Mouse (Mus musculus): Measurements from ENCODE around the gene Map7d3. TPM values are rescaled to one million over a fixed set of nuclear protein-coding genes. Genes with fewer than 3 reads are reported as not detected.

Gene Map7d3
- polyA plus RNA-seq, 1 experiment from 2014 or later = 2.3 TPM

GRCm38 (mm10) chrX:56769838-56770237 is 52.3 kb downstream of the Map7d3 start:
- Histone ChIP-seq H3K4me2 (replicated peaks) (no peak overlapping the region), H3K27me3 (no peaks in the 10 kb centered on the region), H3K36me3 (no peaks in the 10 kb centered on the region), H3K9ac (replicated peaks) (no peak overlapping the region), H3K4me1 (no peaks in the 10 kb centered on the region), H3K27ac (replicated peaks) (no peak overlapping the region), H3K4me3 (no peak overlapping the region), H3K9me3 (no peaks in the 10 kb centered on the region)
- ATAC-seq (ENCODE audit: low FRiP score, low read depth) = no peak

DNA sequence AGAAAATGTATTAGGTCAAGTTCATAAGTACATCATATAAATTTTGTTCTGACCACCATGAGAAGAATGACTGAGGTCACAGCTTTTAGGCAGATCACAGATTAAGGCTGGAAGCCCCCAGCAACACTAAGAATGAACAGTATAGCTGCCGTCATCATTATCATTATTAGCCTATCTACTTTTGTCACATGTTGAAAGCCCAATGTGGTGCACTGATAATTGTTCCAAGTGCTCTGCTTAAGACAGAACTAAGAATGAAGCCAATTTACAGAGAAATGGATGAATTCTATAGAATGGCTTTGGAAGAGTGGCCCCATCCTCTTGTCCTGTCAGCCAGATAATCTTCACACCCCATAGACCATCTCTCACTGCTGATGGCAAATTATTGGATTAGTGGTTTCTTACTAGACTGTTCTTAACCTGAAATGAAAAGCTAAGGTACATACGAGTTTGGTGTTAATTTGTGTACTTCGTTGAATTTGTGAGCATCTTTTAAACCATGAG is 61.8 kb downstream of the Map7d3 start:
- Histone ChIP-seq H3K9me3 (no peaks in the 10 kb centered on the region), H3K9ac (replicated peaks) (no peak overlapping the region), H3K27me3 (no peaks in the 10 kb centered on the region), H3K27ac (replicated peaks) (no peak overlapping the region), H3K4me2 (replicated peaks) (no peak overlapping the region), H3K4me3 (no peak overlapping the region), H3K36me3 (no peaks in the 10 kb centered on the region), H3K4me1 (no peaks in the 10 kb centered on the region)
- ATAC-seq (ENCODE audit: low FRiP score, low read depth) = no peak
- 87% methylated on average over 3 of the region's 3 CpGs for WGBS

DNA sequence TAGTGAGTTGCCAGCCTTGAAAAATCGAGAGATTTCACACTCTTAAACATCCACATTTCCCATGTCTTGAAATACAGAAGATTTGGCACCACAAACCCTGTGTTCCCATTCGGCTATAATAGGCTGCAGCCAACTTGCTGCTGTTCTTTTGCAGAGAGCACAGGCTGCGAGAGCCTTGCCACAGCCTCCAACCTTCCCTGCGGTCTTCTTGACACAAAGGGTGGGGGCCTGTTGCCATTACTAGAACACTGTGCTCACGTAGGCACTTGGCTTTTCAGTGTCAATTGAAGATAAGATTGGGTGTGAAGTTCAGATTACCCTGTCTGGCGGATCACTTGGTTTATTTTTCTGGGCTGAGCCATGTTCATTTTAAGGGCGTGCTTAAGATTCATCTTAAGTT is 65.8 kb downstream of the Map7d3 start:
- Histone ChIP-seq H3K27ac (replicated peaks) (no peak overlapping the region), H3K4me2 (replicated peaks) (no peak overlapping the region), H3K4me1 (no peaks in the 10 kb centered on the region), H3K9ac (replicated peaks) (no peak overlapping the region), H3K9me3 (no peaks in the 10 kb centered on the region), H3K36me3 (no peaks in the 10 kb centered on the region), H3K4me3 (no peak overlapping the region), H3K27me3 (no peaks in the 10 kb centered on the region)
- WGBS = 86% methylated on average over 7 of the region's 7 CpGs
- ATAC-seq (ENCODE audit: low FRiP score, low read depth) = no peak

DNA sequence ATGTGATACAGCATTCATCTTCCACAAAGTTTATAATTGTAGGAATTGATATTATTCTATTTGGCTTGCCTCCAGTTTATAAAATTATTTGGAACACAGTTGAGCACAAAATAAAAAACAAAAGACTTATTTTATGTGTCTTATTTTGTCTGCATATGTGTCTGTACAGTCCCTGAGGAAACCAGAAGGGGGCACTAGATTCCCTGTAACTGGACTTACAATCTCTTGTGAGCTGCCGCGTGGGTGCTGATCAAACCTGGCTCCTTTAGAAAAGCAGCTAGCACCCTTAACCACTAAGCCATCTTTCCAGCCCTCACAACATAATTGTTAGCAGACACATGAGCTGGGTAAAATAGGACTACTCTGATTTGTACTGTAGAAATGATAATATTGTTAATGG is 66.5 kb downstream of the Map7d3 start:
- H3K9ac ChIP-seq (replicated peaks) = no peak overlapping the region
- WGBS = 51% methylated on average over 2 of the region's 2 CpGs
- H3K9me3 ChIP-seq = no peaks in the 10 kb centered on the region
- no peak for ATAC-seq (ENCODE audit: low FRiP score, low read depth)
- H3K4me1 ChIP-seq = no peaks in the 10 kb centered on the region
- no peak overlapping the region for H3K27ac ChIP-seq (replicated peaks)
- H3K36me3 ChIP-seq = no peaks in the 10 kb centered on the region
- no peak overlapping the region for H3K4me3 ChIP-seq
- H3K4me2 ChIP-seq (replicated peaks) = no peak overlapping the region
- no peaks in the 10 kb centered on the region for H3K27me3 ChIP-seq

DNA sequence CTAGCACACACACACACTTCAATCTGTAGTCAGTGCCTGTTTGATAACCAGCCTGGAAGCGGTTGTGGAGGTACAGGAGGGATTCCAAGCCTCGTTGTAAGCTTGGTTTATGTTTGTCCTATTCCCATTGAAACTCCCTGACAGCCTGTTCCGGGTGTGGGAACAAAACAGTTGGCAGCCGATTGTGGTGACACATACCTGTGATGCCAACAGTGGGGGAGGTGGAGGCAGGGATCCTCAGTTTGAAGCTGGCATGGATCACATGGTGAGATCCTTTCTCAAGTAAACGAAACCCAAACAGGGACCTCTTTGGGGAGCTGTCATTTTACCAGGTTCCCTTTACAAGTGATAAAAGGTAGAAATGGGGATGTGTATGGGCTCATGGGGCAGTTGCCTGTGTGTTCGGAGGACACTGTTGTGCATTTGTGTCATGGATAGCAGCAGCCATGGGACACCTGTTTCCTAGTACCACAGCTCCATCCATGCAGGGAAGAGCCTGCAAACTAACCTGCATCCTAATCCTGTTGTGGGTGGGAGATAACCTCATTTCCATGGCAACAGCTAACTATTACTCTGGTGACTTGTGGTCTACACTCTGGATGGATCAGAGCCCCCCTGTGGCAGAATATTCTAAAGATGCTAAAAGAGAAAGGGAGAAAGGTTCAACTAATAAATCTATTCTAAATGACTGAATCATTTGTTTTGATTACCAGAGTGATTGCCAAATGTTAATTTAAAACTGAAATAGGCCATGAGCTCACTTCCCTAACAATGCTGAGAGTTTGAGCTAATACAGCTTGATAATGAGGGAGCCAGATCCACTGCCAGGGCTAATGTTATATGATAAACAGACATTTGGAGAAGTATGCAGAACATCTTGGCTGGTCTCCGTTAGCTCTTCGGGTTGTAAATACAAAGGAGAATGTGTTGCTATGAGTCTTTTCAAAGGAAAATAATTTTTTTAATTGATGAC is 68.5 kb downstream of the Map7d3 start:
- Histone ChIP-seq H3K27me3 (no peaks in the 10 kb centered on the region), H3K36me3 (no peaks in the 10 kb centered on the region)

GRCm38 (mm10) chrX:56752144-56752543 is 70.0 kb downstream of the Map7d3 start:
- H3K4me2 ChIP-seq (replicated peaks) = no peak overlapping the region
- no peaks in the 10 kb centered on the region for H3K9me3 ChIP-seq
- H3K4me1 ChIP-seq = no peaks in the 10 kb centered on the region
- H3K27ac ChIP-seq (replicated peaks) = no peak overlapping the region
- H3K27me3 ChIP-seq = no peaks in the 10 kb centered on the region
- no peak for ATAC-seq (ENCODE audit: low FRiP score, low read depth)
- WGBS = 78% methylated on average over 6 of the region's 6 CpGs
- H3K9ac ChIP-seq (replicated peaks) = no peak overlapping the region
- no peak overlapping the region for H3K4me3 ChIP-seq
- no peaks in the 10 kb centered on the region for H3K36me3 ChIP-seq

More for the DNA sequence above, 68.5 kb downstream of the Map7d3 start:
- Histone ChIP-seq H3K4me3 (no peak overlapping the region), H3K27ac (replicated peaks) (no peak overlapping the region), H3K4me2 (replicated peaks) (no peak overlapping the region), H3K9ac (replicated peaks) (no peak overlapping the region), H3K4me1 (no peaks in the 10 kb centered on the region), H3K9me3 (no peaks in the 10 kb centered on the region)
- WGBS = 86% methylated on average over 8 of the region's 8 CpGs
- no peak for ATAC-seq (ENCODE audit: low FRiP score, low read depth)

GRCm38 (mm10) chrX:56751536-56751935 is 70.6 kb downstream of the Map7d3 start:
- no peak overlapping the region for H3K9ac ChIP-seq (replicated peaks)

More at GRCm38 (mm10) chrX:56751536-56751935, 70.6 kb downstream of the Map7d3 start:
- H3K36me3 ChIP-seq = no peaks in the 10 kb centered on the region
- no peaks in the 10 kb centered on the region for H3K27me3 ChIP-seq
- H3K27ac ChIP-seq (replicated peaks) = no peak overlapping the region
- no peaks in the 10 kb centered on the region for H3K9me3 ChIP-seq
- WGBS = 64% methylated on average over 4 of the region's 4 CpGs
- no peak for ATAC-seq (ENCODE audit: low FRiP score, low read depth)
- H3K4me2 ChIP-seq (replicated peaks) = no peak overlapping the region
- H3K4me1 ChIP-seq = no peaks in the 10 kb centered on the region
- no peak overlapping the region for H3K4me3 ChIP-seq

Other genes starting within 250 kb of the Map7d3 start
- gene Mmgt1, start 224.3 kb downstream of the Map7d3 start, polyA plus RNA-seq (2016; fragmentation: Nextera tagmentation; extraction: Ambion mirVana) = 52.7 and 53.0 TPM in 2 replicates
- 30.2 and 37.2 TPM in 2 replicates for gene Slc9a6, start 212.6 kb downstream of the Map7d3 start, polyA plus RNA-seq (2016; fragmentation: Nextera tagmentation; extraction: Ambion mirVana)
- gene Fhl1, start 90.5 kb downstream of the Map7d3 start, polyA plus RNA-seq (2016; fragmentation: Nextera tagmentation; extraction: Ambion mirVana) = 65.7 and 74.7 TPM in 2 replicates
- not detected in 2 replicates for gene Adgrg4, start 47.8 kb upstream of the Map7d3 start, polyA plus RNA-seq (2016; fragmentation: Nextera tagmentation; extraction: Ambion mirVana)
- not detected in 2 replicates for gene Brs3, start 220.7 kb upstream of the Map7d3 start, polyA plus RNA-seq (2016; fragmentation: Nextera tagmentation; extraction: Ambion mirVana)
- gene Htatsf1, start 231.3 kb upstream of the Map7d3 start, polyA plus RNA-seq (2016; fragmentation: Nextera tagmentation; extraction: Ambion mirVana) = 92.2 and 101 TPM in 2 replicates